Mouse (Mus musculus): Measurements from ENCODE around the gene Vamp2.
A peak's percentile ranks its signal among the peaks of the same experiment; 100 is the strongest.
"Not testable (repeated sequence)": the region's sequence is repeated elsewhere in the genome, so short reads cannot be mapped to it uniquely, and the experiment has no call there.

Gene Vamp2

DNA sequence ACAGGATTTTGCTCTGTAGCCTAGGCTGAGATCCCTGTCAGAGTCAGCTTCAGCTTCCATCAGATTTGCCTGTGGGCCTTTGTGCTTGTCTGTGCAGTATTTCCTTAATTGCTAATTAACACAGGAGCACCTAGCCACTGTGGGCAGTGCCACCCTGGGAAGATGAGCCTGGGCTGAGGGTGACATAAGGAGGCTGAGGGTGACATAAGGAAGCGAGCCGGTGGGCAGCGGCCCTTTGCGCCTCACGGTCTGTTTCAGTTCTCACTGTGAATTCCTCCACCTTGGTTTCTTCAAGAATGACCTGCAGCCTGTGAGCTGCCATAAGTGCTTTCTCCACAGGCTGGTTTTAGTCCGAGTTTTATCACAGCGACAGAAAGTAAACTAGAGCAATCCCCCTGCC, 6.7 kb upstream of the Vamp2 start:
- DNase-seq: no peak

DNA sequence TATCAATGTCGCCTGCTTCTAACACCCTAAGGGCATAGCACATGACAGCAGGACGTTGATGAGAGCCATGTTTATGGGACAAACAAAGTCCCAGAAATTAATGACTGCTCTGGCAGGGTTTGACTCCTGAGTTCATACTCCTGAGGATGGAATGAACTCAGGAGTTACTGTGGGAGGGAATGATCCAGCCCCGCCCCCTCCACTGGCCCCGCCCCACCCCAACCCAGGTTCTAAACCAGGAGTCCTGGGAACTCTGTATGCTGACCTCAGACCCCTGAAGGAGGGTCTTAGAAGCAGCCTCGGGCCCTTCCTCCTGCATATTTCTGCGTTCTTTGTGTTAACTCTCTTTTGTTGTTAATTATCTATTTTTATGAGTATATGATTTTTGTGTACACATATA, 2.7 kb upstream of the Vamp2 start:
- no peak for DNase-seq

DNA sequence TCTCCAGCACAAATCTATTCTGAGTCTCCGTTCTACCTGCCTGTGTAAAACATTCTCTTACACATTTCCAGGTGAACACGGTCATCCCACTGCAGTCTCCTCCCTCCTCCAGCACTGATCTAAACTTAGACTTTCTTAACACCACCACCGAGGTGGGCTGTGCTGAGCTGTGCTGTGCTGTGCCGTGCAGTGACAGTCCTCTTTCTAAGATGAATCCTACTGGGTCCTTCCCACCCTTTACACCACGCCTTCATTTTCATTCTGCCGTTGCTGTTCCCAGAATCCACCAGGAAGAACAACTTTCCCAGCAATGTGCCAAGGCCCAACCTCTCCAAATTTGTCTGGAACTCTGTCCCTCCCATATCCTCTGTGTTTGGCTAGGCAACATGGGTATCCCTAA, 1.9 kb upstream of the Vamp2 start:
- DNase-seq: peak; percentile 64

DNA sequence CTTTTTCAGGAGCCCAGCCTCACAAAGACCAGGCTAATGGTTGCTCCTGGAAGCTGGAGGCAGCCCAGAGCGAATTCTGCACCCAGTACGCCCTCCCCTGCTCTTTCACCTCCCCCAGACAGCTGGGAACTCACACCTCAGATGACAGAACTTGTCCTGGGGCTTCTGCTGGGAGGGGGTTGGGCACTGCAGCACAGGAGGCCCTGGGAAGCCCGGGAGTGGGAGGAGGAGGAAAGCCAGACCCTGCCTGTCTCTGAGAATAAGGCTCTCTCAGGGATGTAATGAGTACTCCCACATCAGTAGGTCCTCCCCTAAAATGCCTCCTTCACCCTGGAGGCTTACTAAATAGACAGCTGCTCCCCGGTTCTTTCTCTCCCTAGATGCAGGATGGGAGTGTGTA, 1.2 kb upstream of the Vamp2 start:
- DNase-seq: peak; percentile 38

DNA sequence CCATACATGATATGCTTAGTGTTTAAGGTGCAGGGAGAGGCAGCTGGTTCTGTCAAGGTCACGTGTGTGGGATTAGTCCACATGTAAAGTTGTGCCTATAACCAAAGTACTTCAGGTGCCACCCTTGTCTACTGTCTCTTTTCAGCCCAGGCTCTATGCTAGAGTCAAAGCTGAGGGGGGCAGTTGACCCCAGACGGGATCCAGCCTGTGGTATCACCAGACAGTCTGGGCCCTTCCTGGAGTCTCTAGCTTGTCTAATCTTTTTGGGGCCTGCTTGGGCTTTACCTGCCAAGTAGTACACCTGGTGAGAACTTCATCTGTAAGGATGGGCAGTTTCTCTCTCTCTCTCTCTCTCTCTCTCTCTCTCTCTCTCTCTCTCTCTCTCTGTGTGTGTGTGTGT, 693 bp upstream of the Vamp2 start:
- DNase-seq: peak; percentile 5

DNA sequence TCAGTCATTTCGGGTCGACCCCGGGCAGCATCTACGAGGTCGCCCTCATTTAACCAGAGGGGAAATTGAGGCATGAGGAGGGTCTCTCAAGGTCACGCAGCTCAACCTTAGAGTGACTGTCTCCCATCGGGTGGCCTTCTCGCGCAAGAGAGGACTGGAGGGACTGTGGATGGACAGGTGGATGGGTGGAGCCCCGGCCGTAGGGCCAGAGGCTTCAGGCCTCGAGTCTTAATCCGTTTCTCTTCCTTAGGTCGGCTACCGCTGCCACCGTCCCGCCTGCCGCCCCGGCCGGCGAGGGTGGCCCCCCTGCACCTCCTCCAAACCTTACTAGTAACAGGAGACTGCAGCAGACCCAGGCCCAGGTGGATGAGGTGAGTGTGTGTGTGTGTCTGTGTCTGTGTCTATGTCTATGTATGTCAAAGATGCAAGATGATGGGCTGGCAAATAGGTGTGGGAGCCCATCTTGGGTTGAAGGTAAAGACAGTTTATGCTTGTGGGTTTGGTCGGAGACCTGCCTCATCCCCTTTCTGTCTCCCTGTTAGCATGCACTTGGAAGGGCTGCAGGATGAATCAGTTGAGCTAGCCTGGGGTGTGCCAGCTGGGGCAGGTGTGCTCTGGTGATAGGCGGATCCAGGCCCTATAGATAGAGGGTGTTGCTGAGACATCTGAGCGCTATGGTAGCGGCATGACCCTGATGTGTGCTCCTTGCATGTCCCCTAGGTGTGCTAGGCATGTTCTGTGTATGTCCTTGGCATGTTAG, 746 bp downstream of the Vamp2 start:
- DNase-seq: peak; percentile 25

DNA sequence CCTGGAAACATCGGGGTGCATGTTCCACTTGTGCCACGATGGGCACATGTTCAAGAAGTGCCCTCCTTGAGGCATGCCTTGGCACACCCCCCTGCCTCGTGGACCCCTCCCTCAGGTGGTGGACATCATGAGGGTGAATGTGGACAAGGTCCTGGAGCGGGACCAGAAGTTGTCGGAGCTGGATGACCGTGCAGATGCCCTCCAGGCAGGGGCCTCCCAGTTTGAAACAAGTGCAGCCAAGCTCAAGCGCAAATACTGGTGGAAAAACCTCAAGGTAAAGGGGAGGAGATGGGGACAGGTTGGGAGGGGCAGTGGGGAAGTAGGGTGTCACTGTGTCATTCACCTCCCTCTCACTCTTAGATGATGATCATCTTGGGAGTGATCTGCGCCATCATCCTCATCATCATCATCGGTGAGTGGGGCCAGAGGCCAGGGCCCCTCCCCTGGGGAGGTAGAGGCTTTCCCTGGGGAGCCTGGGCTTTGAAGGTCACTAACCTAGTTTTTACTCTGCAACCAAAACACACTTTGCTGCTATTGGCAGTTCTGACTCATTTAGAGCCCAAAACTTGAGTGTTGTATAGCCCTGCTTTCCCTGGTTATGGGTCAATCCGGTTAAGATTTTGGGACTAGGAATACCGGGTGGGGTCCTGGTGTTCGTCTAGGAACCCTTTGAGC, 1.5 kb downstream of the Vamp2 start:
- DNase-seq: peak; percentile 14

DNA sequence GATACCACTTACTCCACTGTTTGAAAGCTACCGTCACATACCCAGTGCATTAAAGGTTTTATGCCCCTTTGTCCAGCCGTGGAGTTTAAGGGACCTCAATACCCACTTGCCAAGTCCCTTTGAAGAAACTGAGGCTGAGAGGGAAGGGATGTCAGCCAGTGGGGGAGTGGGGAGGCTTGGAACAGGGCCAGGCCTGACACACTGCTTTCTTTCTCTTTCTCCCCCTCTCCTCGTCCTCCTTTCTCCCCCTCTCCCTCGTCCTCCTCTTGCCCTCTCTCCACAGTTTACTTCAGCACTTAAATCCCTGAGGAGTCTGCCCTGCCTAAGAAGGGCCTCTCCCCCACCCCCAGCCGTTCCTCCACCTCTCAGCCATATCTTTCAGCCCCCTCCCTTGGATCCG, 2.1 kb downstream of the Vamp2 start:
- peak; percentile 5 for DNase-seq

DNA sequence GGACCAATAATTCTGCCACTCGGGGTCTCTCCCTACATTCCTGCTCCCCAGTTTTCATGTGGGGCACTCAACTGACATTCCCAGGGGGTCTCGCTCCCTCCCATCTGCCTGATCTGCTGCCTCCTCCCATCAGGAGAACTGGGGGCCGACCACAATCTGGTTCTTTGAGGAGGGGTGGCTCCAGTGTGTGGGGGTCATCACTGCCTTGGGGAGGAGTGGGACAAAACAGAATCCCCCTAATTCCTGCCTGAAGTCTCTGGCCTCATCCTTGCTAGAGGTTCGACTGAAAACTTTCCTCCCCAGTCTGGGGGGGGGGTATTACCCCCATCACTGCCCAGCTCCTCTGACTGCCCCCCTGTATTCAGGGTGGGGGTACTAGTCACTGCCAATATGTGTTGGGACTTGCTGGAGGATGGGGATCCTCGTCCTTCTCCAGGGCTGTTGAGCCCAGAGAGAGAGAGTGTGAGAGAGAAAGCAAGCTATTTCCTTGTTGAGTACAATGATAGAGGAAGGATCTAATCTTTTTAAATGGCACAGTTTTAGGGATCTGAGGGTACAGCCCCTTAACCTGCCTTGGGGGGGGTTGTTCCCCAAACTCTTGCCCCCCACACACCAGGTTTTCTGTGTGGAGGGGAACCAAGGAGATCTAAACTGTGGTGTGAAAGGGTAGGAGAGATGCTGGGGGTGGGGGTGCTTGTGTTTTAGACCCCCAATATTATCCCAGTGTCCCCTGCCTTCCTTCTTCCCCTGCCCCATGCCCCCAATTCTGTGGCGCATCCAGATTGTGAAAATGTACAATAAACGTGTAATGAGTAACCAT, 3.5 kb downstream of the Vamp2 start:
- peak; percentile 4 for DNase-seq

DNA sequence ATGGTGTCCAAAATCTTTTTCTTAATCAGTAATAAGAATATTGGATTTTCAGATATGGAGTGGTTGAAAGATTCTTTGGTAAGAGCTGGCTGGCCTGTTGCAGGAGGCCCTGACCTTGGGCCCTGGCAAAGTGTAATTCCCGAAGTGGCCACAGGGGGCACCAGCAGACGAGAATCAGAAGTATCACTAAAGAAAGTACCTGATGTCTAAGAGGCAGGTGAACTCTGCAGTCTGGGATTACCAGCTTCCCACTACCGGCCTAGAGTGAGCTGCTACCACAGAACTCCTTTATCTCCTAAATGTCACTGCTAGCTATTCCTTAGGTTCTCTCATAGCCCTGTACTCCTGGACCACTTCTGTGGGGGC, 4.1 kb downstream of the Vamp2 start:
- DNase-seq: peak; percentile 72

DNA sequence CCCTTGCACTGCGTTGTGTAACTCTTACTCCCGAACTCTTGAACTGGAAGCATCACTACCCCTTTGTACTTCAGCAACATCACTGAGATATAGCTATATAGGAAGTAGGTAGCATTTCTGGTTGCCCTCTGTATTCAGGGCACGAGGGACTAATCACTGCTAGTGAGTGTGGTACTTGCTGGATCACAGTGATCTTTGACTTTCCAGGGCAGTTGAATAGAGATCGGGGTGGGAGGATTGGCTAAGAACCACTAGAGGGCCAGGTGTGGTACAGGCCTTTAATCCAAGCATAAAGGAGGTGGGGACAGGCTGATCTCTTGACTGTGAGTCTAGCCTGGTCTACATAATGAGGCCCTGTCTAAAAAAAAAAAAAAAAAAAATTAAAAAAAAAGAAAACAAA, 4.6 kb downstream of the Vamp2 start:
- DNase-seq: no peak

DNA sequence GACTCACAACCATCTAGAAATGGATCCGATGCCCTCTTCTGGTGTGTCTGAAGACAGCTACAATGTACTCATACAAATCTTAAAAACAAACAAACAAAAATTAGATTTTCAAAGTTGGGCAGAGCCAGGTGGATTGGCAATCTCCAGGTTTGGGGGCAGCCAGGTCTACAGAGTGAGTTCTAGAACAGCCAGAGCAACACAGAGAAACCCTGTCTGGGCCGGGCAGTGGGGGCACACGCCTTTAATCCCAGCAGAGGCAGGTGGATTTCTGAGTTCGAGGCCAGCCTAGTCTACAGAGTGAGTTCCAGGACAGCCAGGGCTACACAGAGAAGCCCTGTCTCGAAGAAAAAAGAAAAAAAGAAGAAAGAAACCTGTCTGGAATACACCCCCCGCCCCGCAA, 5.6 kb downstream of the Vamp2 start:
- DNase-seq: not testable (repeated sequence)

DNA sequence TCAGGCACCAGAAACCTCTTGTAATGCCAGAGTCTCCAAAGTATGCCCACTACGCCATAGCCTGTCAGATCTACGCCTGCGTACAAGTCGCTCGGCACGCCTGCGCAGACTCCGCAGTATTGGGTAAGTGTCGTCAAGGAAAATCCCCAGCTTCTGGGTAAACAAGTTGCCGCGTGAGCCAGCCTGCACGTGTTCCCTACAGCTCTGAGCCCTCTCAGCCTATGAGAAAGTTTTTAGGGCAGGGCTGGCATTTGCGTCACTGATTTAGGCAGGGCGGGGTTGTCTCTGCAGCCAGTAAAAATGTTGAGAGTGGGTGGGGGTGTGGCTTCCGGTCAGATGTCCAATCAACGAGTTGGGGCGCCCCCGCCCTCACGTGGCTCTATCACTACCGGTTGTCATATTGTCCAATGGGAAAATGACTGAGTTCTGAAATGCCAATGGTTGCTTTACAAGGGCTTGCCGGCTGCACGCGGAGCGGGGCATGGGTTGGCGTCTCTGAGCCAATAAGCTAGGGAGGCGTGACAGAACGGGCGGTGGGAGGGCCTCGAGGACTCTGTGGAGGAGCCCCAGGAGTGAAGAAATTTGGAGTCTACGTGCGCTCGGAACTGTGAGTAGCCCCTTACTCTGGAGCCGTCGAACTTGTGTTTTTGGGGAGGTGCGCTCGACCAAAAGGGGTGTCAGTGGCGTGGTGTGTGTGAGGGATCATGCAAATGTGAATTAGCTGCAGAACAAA, 6.6 kb downstream of the Vamp2 start, which contains the start of gene Per1:
TSS of gene Per1 (plus strand) at position 521 of the 733 bp plus-strand sequence.
- DNase-seq: peak; percentile 100

DNA sequence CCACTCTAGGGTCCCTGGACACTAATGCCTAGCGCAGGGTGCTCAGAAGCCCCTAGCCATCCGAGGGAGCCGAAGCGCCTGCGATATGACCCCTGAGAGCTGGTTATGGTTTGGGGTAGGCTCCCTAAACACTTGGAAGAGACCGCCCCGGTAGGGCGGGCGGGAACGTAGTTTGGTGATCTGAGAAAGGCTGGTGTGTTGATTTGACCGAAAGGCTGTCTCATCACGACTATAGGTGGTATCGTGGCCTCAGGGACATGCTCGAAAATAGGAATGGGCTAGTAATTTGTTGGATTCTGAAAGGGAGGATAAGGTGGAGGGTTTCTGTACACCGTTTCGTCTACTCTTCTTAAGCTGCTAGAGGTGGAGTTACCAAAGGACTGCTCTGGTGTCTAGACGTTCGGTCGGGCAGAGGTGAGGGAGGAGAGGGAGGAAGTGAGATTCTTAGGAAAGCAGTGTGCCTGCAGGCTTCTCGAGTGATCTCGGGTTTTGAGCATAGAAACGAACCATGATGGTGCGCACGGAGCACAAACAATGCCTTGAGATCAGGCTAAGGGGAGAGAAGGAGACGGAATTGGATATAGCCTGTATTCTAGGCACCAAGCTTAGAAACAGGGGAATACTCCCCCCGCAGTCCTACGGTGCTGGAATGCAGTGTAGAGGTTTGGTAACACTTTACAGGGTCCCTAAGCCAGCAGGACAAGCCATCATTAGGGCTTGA, 7.4 kb downstream of the Vamp2 start:
- DNase-seq: peak; percentile 19

DNA sequence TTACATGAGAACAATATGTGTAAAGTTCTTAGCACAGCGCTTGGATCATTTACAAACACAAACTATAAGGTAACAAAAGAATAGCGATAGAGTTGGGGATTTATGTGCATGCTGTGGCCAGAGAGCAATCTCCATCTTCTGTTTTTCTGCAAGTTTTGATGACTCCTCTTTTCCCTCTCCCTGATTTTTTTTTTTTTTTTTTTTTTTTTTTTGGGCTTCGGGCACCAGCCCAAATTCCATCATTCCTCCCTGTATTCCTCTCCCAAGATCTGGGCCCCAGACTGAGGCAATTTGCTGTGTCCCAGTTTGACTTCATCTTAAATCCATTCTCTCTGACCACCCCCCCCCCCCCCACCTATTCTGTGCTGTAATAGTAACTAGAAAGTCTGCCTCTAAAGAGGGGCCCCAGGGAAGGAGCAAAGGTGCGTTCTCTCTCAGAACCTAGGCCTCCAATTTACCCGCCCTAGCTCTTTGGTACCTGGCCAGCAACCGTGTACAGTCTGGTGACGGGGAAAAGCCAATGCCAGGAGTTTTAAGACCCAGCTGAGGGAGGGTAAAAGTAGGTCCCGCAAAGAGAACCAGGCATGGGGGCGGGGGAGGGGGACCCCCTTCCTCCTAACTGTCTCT, 8.2 kb downstream of the Vamp2 start:
- DNase-seq: no peak

DNA sequence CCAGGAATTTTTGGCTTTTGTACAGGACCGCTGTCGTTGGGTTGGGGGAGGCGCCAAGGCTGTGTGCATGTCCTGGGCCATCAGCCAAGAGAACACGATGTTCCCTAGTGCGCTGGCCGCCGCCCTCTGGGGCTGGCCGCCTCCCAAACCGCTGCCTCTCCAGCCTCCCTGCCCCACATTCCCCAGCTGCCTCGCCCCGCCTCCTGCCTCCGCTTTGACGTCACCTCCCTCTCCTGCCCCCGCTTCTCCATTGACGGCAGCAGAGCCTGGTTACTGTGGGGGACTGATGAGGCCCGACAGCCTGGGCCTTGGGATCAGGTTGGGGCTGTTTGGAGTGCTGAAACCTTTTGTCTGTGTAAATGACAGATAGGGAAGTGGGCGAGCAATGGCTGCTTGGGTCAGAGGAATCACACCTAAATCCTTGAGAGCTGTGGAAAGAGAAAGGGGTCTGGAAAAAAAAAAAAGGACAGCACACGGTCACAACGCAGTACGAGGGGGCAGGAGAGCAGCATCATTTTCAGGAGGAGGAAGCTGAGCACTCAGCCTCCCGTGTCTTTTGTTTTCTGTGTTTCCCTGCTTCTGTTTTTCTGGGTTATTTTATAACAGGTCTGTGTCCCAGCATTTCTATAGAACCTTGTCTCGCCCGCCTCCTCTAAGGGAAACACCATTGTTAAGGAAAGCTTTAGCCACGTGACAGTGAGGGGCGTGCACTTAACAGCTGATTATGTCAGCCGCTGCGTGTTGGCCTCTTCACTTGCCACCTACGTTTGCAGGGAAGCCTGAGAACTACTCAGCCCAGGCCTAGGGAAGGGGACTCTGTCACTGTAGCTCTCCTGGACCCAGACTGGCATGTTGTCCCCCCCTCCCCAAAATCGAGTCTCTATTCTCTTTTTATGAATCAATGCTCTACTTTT, 9.0 kb downstream of the Vamp2 start:
- peak; percentile 97 for DNase-seq

DNA sequence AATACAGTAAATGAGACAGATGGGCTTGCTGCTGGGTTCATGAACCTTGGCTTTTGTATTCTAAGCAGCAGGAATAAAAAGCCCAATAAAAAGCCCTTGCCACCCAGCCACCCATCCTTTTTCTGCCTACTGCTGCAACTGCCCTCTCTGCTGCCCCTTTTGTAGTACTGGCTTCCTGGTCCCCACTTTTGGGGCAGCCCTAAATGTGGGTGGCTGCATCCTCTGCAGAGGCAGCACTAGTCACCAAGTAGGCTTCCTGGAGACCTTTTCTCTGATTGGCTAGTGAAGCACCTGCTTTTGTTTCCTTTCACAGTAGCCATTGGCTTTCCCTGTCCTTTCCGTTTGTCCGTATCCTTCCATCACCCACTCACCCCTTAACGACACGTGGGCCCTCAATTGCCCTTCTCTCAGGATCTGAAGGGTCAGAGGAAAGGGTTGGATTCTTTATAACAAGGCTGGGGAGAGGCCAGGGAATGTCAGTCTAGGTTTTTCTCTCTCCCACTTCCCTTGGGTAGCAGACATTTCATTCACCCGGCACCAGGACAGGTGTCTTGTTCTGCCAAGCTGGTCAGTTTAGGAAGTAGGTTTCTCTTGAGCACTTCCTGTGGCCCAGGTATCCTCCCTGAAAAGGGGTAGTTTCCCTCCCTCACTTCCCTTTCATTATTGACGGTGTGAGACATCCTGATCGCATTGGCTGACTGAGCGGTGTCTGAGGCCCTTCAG, 9.9 kb downstream of the Vamp2 start:
- peak; percentile 55 for DNase-seq

DNA sequence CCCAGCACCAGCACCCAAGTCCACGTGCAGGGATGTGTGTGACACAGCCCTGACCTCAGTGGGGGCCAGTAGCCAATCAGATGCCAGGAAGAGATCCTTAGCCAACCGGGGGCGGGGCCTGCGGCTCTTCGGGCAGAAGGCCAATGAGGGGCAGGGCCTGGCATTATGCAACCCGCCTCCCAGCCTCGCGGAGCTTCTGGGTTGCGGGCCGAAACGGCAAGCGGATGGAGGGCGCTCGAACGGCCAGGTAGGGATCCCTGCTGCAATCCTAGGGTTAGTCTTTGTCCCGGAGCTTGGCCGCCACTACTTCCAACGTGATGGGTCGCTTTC, 10.4 kb downstream of the Vamp2 start:
- peak; percentile 96 for DNase-seq

DNA sequence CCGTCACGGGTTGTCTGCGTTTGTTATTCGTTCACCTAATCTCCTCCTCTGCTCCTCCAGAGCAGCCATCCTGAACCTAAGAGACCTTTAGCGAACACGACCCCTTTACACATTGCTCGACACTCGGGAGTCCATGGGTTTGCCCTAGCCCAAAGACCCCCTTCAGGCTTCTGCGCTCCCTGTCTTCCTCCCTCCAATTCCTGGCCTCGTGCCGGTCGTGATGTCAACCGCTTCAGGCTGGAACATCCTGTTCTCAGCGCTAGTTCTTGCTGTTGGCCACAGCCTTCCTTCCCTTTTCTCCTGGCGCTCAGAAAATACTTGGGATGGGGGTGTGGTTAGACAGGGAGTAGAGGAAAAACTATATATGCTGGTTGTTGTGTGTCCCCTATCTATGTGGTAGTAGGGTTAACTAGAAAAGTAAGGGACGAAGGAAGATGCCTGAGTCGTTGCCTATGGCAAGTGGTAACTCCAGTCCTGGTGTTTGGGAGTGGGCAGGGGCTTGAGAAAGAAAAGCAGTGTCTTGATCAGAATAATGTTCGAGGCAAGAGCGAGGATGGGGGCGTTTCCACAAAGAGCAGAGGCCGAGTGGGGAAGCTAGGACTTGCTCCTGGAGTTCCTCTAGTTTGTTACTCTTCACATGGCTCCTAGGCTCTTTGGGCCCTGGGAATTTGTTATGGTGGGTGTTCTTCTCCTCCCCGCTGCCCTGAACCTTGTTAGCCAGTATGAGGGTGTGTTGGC, 11.1 kb downstream of the Vamp2 start:
- DNase-seq: peak; percentile 55

Measured in right cerebral cortex, postnatal 25 days (tissue).